Mouse (Mus musculus): ENCODE measurements around the gene Ssbp4.

The Ssbp4 gene

DNA sequence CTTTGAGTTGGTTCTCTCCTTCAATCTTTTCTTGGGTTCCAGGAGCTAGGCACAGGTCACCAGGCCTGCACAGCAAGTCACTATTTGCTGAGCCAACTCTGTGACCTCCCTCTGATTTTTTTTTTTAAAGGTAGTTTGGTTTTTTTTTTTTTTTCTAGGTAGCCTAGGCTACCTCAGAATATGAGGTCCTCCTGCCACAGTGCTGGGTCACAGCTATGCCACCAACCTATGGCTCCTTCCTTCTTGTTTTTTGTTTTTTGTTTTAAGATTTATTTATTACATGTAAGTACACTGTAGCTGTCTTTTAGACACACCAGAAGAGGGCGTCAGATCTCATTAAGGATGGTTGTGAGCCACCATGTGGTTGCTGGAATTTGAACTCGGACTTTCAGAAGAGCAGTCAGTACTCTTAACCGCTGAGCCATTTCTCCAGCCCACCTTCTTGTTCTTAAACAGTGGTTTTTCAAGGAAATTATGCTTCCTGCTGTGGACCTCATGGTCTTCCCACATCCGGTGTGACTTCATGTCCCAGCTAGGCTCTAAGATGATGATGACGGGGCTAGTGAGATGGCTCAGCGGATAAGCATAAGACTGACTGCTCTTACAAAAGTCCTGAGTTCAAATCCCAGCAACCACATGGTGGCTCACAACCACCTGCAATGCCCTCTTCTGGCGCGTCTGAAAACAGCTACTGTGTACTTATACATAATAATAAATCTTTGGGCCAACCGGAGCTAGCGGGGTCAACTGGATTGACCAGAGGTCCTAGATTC is 59.1 kb downstream of the Ssbp4 start:
- DNase-seq = no peak

DNA sequence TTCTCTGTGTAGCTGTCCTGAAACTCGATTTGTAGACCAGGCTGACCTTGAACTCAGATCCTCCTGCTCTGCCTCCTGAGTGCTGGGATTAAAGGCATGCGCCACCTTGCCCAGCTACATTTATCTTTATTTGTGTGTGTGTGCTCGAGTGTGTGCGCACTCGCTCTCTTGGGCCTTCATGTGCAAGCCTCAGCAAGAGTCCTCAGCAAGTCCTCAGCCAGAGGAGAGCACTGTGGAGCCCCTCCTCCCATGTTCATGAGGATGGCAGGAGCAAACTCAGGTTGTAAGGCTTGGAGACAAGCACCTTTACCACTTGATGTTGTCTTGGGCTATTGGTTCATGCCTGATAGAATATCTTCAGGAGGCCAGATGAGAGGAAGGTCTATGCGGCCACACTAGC is 60.9 kb downstream of the Ssbp4 start:
- DNase-seq = no peak

Measured in cerebellum, adult 9-10 months (tissue).